Mouse (Mus musculus) cerebellum, postnatal 25 days (tissue): ENCODE measurements around the gene Ccdc89.

Experiments used
- DNase-seq, 2 experiments: peaks; one replicate each; pipeline ENCODE4 v3.0.0; 2021; ENCODE audit warnings: mixed read lengths in 2 of 2

Ccdc89 gene

GRCm38 (mm10) chr7:90475793-90476312 is 49.5 kb downstream of the Ccdc89 start, which contains the start of gene Tmem126b:
TSS of gene Tmem126b (minus strand) at chr7:90476001.
- peak; percentile 99 for DNase-seq

GRCm38 (mm10) chr7:90476313-90477245 is 50.2 kb downstream of the Ccdc89 start, which contains the start of gene Dlg2:
TSS of gene Dlg2 (plus strand) at chr7:90476672.
- DNase-seq: peak in 1 of 2 experiments; percentile 44
